Mouse (Mus musculus) spleen, postnatal 4 days (tissue): ENCODE data around the gene Fat4.

Experiments
- DNase-seq, 2 experiments: peaks; one replicate each; pipeline ENCODE4 v3.0.0; 2022; ENCODE audit warnings: low spot score in 2 of 2

Gene Fat4

GRCm38 (mm10) chr3:38907676-38908425 is 21.1 kb downstream of the Fat4 start:
- no peak for DNase-seq

- no peak for DNase-seq
Measured at GRCm38 (mm10) chr3:38908426-38909111, 21.8 kb downstream of the Fat4 start.

DNA sequence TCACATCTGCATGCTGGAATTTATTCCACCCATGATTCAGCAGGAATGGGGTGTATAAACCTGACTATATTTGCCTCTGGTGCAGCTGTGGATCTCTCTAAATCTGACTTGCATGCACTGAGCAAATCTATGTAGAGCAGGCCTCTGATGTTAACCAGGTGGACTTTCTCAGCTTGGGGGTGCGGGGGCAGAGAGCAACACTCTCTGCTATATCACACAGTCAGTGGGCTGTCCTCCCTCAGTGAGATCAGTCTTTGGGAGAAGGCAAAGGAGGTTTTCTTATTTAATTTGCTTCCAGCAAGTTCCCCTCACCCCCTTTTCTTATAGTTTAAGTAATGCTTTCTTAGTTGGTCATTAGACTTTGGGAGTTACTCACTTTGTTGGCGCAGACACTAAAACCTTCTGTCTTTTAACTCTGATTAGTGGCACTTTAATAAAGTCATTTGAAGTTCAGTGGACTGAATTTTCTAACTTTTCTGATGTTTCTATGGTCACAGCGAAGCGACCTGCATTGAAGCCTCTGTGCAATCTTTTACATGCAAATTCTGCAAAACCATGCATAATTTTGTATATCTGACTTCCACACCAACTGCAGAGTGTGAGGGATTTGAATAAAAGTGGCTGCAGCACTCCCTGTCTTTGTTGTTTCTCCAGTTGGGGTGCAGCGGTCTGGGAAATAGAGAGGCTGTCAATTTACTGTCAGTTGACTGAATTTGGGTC is 26.2 kb downstream of the Fat4 start:
- no peak for DNase-seq

DNA sequence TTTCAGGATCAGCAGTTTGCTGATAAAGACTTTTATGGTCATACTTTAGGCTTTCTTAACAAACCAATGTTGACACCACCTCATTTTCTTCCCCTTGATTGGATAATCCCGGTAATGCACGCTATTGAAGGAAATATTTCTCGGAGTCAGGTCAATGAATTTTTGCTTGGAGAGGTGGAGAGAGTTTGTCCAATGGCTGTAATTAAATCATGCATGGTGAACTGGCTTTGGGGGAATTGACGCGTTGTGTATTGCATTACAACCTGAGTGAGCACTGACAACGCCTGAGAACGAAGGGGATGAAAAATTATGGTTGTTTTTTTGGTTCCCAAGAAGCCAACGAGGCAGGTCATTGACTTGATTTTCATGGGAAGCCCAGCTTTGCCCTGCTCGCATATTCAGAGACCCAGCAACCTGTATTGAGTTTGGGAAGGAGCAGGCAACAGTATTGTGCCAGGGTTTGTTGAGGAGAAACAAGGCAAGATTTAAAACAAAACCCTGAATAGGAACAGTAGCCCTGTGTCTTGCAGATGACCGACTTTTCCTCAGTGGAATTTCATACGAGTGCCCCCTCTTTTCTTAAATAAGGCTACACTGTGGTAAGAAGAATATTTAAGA is 26.9 kb downstream of the Fat4 start:
- no peak for DNase-seq

- DNase-seq, result no peak
Measured at GRCm38 (mm10) chr3:38918926-38919325, 32.2 kb downstream of the Fat4 start.

DNA sequence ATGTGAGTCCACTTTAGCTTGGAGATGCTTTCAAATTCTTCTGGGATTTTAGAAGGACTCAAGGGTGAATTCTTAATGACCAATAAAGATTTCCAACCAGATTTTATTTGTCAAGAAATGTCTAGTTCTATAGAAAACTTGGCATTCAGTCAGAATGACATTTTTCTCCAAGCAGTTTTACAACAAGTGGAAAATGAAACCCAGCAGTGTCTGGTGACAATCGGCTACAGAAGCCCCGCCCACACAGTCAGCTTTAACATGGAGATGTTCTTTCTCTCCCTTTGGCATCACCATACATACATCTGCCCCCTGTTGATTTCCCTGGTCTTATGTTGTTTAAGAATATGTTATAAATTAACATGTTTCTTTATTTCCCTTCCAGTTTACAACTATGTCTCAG is 34.3 kb downstream of the Fat4 start:
- DNase-seq, result no peak

DNA sequence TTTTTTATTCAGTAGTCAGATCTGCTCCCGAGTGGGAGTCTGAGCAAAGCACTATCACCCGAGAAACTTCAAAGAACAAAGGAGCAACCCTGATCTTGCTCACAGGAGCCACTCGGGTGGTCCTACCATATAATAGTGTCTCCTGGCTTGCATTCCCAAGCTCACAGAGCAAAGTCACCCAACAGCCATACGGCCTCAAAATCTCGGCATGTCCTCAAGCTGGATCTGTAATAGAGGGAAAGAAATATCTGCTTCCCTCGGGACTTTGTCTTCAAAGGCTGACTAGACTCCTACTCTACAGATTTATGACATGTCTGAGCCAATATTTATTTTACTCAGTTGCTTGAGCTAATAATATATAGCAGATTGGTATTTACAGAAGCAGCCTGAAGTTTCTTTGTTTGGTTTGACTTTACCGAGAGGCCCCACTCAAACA is 36.5 kb downstream of the Fat4 start:
- no peak for DNase-seq

GRCm38 (mm10) chr3:38928076-38928686 is 41.4 kb downstream of the Fat4 start:
- no peak for DNase-seq

DNA sequence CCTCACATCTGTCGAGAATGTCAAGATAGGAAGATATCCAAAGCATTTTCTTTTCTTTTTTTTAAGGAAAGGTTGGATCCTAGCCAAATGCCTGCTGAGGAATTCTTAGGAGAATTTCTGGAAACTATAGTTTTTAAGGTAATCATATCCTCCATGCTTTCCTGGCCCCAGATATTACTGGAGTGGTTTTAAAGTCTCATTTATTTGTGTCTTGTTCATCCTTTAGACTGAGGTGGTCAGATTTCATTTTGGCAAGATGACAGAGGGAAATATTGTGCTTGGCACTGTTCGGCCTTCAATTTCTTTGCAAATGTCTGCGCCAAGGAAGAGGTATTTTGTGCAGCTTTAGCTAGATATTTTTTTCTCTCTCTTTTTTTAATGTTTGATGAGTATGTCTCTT is 42.0 kb downstream of the Fat4 start:
- no peak for DNase-seq

DNA sequence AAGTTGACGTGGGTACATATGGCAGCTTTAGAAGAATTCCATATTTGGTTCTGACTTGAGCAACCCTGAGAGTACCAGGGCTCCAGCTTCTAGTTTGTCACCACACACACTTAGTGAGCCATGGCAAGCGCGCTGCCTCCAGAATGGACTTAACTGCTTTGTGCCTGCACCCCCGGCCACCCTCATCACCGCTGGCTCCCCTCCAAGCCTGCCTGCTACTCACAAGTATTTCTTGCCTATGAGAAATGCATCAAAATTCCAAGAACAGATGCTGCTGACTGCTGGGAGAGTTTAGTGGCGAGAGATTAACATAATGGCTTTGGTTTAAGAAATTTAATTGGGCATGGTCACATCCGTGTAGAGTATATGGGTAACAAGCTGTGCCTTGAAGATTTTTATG is 48.0 kb downstream of the Fat4 start:
- DNase-seq, result no peak

DNA sequence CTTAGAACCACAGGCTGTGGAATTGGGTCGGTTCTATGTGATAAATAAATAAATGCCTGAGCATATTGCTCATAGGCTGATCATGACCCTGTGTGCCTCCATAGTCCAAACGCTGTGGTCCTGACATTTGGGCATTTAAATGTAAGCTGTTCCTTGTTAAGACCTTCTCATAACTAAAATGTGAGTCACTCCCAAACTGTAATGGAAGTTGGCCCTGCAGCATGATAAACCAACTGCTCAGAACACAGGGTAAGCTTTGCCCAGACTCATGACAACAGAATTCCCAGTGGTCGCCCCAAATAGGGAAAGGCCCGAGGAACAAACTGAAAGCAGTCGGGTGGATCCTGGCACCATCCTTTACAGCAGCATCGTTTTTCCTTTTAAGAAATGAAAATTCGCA is 49.7 kb downstream of the Fat4 start:
- no peak for DNase-seq

- no peak for DNase-seq
Measured at GRCm38 (mm10) chr3:38937159-38937558, 50.4 kb downstream of the Fat4 start.

DNA sequence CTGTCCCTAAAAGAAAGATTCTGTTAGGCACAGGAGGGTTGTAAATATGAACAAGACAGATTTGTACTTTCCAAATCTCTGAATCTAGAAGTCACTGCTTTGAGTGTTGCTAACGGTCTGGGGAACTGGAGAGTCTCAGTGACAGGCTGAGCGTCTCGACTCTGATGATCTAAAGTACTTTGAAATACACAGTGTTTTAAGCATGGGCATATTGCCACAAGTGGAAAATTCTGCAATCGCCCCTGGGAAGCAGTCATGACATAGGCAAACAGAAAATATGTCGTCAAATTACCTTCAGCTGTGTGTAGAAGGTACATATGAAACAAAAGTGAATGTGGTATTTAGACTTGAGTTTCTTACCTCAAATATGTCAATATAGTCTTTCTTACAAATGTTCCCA is 51.4 kb downstream of the Fat4 start:
- no peak for DNase-seq

- DNase-seq, result no peak
Measured at GRCm38 (mm10) chr3:38939573-38939972, 52.8 kb downstream of the Fat4 start.

DNA sequence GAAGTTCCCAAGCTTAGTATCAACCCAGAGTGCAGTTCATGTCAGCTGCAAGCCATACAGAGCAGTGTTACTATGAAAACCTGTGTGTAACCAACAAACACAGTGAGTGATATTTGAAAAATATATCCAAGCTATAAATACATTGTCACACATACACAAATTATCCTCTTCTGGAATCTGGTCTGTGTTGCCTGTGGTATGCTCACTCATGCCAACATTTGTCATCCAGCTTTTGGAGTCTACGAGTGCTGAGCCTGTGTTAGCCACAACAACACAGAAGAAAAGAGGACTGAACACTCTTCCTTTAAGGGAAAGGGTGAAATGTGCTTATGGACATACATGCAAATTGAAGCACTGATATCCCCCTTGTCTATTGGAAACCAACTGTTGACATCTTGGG is 53.6 kb downstream of the Fat4 start:
- no peak for DNase-seq

DNA sequence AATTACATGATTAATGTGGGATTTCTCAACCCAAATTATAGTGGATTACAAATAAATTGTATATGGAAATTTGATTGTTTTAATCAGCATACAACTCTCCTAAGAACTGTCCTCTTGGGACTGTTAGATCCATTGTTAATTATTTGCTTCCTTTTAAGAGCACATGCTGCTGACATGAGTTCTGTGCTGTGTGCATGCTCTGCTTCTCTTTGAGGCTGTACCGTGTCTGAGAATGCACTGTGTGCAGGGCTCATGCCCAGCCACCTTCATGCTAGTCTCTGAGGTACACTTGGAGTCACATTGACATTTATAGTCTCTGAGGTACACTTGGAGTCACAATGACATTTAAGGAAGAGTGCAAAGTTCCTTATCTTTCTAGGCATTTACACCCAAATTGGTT is 58.4 kb downstream of the Fat4 start:
- DNase-seq, result no peak

GRCm38 (mm10) chr3:38947706-38948105 is 61.0 kb downstream of the Fat4 start:
- DNase-seq, result no peak

DNA sequence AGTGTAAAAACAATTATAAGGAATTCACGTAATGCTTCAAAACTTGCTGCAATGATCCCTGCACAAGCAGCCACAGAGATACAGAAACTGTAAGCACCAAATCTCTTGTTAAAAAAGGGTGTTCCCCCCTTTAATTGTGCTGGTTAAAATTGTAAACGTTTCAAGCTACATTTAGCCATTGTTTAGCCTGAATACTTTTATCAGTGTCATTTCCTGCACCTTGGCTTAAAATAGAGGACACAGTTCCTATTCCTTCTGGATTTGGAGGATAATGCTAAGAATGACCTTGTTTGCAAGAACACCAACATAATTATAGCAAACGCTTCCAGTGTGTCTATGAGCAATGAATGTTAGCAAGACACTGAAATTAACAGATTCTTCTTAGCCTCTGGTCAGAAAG is 65.9 kb downstream of the Fat4 start:
- DNase-seq, result no peak

DNA sequence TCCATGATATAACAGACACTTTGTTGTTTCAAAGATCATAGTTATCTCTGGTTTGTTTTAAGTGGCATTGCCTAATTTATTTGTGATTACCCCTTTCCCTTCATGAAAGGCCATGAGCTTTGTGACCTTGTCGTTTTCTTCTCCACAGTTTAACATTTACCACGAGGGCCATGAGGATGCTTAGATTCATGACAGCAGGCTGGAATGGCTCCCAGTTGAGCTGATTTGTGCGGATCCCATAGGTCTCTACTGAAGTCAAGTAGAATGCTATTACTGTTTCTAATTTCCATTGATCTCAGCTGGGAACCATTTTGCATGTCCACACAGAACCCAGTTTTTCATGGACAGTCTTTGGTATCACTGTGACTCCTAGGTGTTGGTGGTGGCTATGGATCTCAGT is 67.5 kb downstream of the Fat4 start:
- DNase-seq, result no peak

DNA sequence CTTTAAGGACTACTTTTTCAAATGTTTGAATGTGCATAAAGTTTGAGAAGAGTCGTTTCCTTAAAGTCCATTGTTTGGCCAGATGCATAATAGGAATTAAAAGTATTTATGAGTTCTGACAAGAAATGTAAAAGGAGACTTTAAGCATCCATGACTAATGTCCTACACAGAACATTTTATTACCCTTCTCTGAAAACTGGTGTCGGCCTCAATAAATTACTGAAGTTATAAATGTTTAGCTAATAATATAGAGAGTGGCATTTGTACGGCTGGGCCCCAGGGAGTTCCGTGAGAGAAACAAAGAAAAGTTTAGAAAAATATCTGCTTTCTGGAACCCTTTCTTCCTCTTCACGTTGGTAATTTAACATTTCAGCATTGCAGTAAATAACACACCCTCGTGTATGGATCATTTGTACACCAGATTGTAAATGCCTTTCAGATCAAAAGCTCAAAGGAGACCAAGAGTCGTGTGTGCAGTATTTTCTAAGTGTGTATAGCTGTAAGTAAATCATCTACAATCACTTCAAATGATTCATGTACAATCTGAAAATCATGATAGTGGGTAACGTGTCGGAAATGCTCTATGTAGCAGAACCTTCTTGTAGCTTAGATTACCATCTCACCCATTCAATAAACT is 69.4 kb downstream of the Fat4 start:
- no peak for DNase-seq

DNA sequence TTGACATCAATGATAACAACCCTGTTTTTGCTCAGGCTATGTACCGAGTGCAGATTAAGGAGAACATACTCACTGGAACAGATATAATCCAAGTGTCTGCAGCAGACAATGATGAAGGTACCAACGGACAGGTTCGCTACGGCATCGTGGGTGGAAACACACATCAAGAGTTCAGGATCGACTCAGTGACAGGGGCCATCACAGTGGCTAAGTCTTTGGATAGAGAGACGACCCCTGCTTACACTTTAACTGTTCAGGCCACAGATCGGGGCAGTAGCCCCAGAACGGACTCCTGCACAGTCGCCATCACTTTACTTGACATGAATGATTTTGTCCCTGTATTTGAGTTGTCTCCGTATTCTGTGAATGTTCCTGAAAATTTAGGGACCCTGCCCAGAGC is 70.4 kb downstream of the Fat4 start:
- no peak for DNase-seq

DNA sequence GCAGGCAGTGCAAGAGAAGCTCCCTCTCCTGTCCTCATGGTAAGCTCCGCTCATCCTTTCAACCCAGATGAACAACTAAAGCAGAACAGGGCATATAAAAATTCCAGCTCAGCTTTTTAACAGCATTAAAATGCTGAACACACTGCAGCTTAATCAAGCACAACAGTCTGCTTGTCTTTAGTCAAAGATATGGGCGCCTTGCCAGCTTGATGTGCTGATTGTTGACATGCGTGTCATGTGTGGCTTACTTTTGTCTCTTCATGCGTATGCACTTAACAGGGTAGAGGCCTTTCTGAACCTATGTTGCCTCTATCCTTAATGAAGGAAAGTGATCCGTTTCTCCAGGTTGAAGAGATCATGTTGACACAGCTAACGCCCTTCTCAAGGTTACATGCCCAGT is 75.6 kb downstream of the Fat4 start:
- no peak for DNase-seq
